Mouse (Mus musculus) liver, adult 2 months (tissue): Measurements from ENCODE around the gene Ttll3. TPM values are rescaled to one million over a fixed set of nuclear protein-coding genes. Genes with fewer than 3 reads are reported as not detected.

ENCODE experiments used
- DNase-seq: peaks from one replicate; pipeline ENCODE4 v3.0.0-alpha.2; 2011; ENCODE audit warnings: low read depth, low spot score; ENCODE audit errors: extremely low read depth
- H3K27ac ChIP-seq: fragments of 200-500 bp; replicated peaks from 2 replicates; pipeline ENCODE4 v1.5.1; 2012; ENCODE audit warnings: low read depth, mild to moderate bottlenecking, control low read depth, inconsistent platforms, low read length; ENCODE audit not compliant: insufficient read depth
- H3K27me3 ChIP-seq: fragments of 200-500 bp; 2 replicates; pipeline ENCODE4 v1.6.1; 2012; ENCODE audit warnings: mild to moderate bottlenecking, moderate library complexity, low read length, inconsistent platforms; ENCODE audit not compliant: control insufficient read depth, insufficient read depth
- H3K36me3 ChIP-seq: fragments of 200-500 bp; 2 replicates; pipeline ENCODE4 v1.6.1; 2012; ENCODE audit warnings: low read length, inconsistent platforms; ENCODE audit not compliant: control insufficient read depth, insufficient read depth
- H3K4me1 ChIP-seq: fragments of 200-500 bp; 2 replicates; pipeline ENCODE4 v1.6.1; 2011; ENCODE audit warnings: low read length; ENCODE audit not compliant: control insufficient read depth, insufficient read depth
- H3K4me3 ChIP-seq: fragments of 200-500 bp; 2 replicates; pipeline ENCODE4 v1.5.1; 2011; ENCODE audit warnings: low read depth, mild to moderate bottlenecking, control low read depth, low read length, moderate library complexity; ENCODE audit not compliant: insufficient read depth
- H3K79me2 ChIP-seq: fragments of 200-500 bp; 2 replicates; pipeline ENCODE4 v1.6.1; 2012; ENCODE audit warnings: inconsistent platforms, mild to moderate bottlenecking, low read length, moderate library complexity; ENCODE audit not compliant: control insufficient read depth, insufficient read depth
- H3K9ac ChIP-seq: fragments of 200-500 bp; 2 replicates; pipeline ENCODE4 v1.6.1; 2012; ENCODE audit warnings: low read depth, mild to moderate bottlenecking, control low read depth, inconsistent platforms, low read length
- CTCF ChIP-seq: fragments of 200-500 bp; IDR thresholded peaks from 2 replicates; pipeline ENCODE4 v1.5.1; 2011; ENCODE audit warnings: low read depth, low read length, control low read depth
- POLR2A ChIP-seq: fragments of 200-500 bp; IDR thresholded peaks from 2 replicates; pipeline ENCODE4 v1.6.1; 2011; ENCODE audit warnings: low read length, control low read depth; ENCODE audit not compliant: insufficient read depth; ENCODE audit errors: extremely low read depth
- WGBS: fragments of 180-500 bp; shearing (Covaris S2); methylation state at CpG from one replicate; pipeline ENCODE4 v1.1.7; 2018; 5-methylcytosine and 5-hydroxymethylcytosine counted together
- polyA plus RNA-seq: library from polyadenylated mRNA; depleted of rRNA; stranded (reverse); fragments of >200 nt; gene quantifications from 2 replicates; pipeline ENCODE4 v1.2.3, GENCODE M21; 2012
- total RNA-seq: library from RNA; depleted of rRNA; stranded (reverse); fragments of >200 nt; gene quantifications from 2 replicates; pipeline ENCODE4 v1.2.3, GENCODE M21; 2014

The Ttll3 gene
- total and polyA plus RNA-seq, 2 experiments = 0.65 to 1.7 TPM

DNA sequence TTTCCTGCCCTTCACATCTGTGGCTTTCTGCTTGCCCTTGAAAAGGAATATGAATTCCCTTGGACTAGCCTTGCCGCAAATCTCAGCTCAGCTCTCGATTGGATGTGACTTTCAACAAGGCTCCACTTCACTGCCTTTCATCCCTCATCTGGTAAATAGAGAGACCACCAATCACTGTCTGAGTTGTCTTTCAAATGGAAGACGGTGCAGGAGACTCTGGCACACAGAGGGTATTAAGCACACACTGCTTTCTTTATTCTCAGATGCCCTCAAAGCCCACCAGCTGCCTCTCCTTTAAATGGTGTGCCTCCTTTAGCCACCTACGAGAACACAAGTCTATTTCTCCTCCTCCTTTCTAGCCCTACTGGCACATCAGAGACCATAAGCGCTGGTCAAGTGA is 20.5 kb upstream of the Ttll3 start:
- no peak overlapping the region for H3K27ac ChIP-seq
- peaks cover 15% of the 10 kb centered on the region for H3K36me3 ChIP-seq
- H3K4me1 ChIP-seq = peaks cover 3% of the 10 kb centered on the region
- H3K79me2 ChIP-seq = no peaks in the 10 kb centered on the region
- no peak for DNase-seq
- no peaks in the 10 kb centered on the region for H3K27me3 ChIP-seq
- 94% methylated on average over 5 of the region's 5 CpGs for WGBS
- no peak overlapping the region for H3K4me3 ChIP-seq
- TF ChIP-seq POLR2A (no peak), CTCF (no peak)
- H3K9ac ChIP-seq = no peak overlapping the region

- Histone ChIP-seq H3K79me2 (no peaks in the 10 kb centered on the region), H3K27ac (no peak overlapping the region), H3K27me3 (no peaks in the 10 kb centered on the region), H3K36me3 (peaks cover 15% of the 10 kb centered on the region), H3K4me1 (no peaks in the 10 kb centered on the region), H3K4me3 (no peak overlapping the region), H3K9ac (no peak overlapping the region)
- 93% methylated on average over 20 of the region's 20 CpGs for WGBS
- no peak for DNase-seq
- TF ChIP-seq CTCF = no peak
These were observed 18.7 kb upstream of the Ttll3 start for GRCm38 (mm10) chr6:113370194-113370929.

GRCm38 (mm10) chr6:113373491-113373890 is 15.6 kb upstream of the Ttll3 start:
- no peak for DNase-seq
- WGBS = 95% methylated on average over 4 of the region's 4 CpGs
- Histone ChIP-seq H3K36me3 (peaks cover 13% of the 10 kb centered on the region; the same call in 1 of the 2 replicates), H3K4me1 (peaks cover 3% of the 10 kb centered on the region), H3K79me2 (peaks cover 5% of the 10 kb centered on the region; the same call in 1 of the 2 replicates), H3K9ac (no peak overlapping the region), H3K27me3 (no peaks in the 10 kb centered on the region), H3K4me3 (no peak overlapping the region), H3K27ac (no peak overlapping the region)
- TF ChIP-seq CTCF = no peak
- TF ChIP-seq POLR2A = no peak

GRCm38 (mm10) chr6:113377172-113377495 is 11.9 kb upstream of the Ttll3 start:
- Histone ChIP-seq H3K4me1 (peaks cover 7% of the 10 kb centered on the region), H3K27ac (peak overlapping the region; percentile 97), H3K4me3 (peak overlapping the region; percentile 72), H3K9ac (peak overlapping the region; percentile 76), H3K79me2 (peaks cover 20% of the 10 kb centered on the region; the same call in 1 of the 2 replicates), H3K27me3 (no peaks in the 10 kb centered on the region), H3K36me3 (peaks cover 10% of the 10 kb centered on the region; the same call in 1 of the 2 replicates)
- no peak for TF ChIP-seq POLR2A
- peak; percentile 79 for DNase-seq
- WGBS = 4% methylated on average over 7 of the region's 7 CpGs

DNA sequence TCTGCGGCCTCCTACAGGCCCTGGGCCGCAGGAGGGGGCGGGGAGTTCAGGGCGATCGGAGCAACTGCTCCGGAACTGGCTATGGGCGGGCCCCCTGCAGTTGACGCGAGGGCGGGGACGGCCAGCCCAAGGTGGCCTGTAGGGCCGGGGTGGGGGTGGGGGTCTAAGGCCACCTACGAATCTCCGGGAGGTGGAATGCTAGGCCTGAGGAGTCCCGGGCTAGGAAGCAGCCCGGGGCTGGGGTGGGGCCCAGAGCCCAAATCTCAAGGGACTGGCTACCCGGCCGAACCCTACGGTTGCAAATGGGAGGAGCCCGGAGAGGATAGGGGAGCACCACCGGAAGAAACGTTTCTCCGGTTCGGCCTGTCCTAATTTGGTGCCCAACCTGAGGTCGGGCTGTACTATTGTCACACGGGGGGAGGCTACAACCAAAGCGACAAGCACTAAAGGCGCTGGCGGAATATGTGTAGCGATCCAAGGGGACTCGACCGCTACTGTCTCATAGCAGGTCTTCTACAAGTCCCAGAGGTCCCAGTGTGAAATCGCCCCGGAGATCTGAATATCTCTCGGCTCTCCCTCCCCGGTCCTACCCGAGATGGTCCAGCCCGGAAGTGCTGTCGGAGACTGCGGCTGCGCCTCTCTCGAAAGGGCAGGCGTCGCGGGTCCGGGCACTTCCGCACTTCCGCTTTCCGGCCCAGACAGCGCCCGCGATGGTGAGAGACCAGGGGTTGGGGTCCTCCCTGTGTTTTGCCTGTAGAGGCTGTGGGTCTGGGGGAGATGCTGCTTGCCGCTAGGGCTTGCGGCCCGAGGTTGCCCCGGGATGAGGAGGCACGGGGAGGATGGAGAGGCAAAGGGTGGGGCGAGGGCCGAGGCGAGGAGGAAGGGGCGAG is 11.3 kb upstream of the Ttll3 start, which contains the start of the genes Tada3 and Arpc4:
TSS of gene Tada3 (minus strand) at position 388 of the 890 bp plus-strand sequence.
TSS of gene Arpc4 (plus strand) at position 620 of the 890 bp plus-strand sequence.
- H3K79me2 ChIP-seq = peaks cover 20% of the 10 kb centered on the region; the same call in 1 of the 2 replicates
- H3K9ac ChIP-seq = peak within 1 kb of the TSS; percentile 88
- under 1% methylated on average over 57 of the region's 61 CpGs for WGBS
- H3K27ac ChIP-seq = peak within 1 kb of the TSS; percentile 97
- peak within 1 kb of the TSS; percentile 91 for H3K4me3 ChIP-seq
- DNase-seq = peak; percentile 87
- no peaks in the 10 kb centered on the region for H3K27me3 ChIP-seq
- TF ChIP-seq CTCF (no peak), POLR2A (peak; percentile 70; the same call in 1 of the 2 replicates)
- H3K4me1 ChIP-seq = peaks cover 7% of the 10 kb centered on the region
- peaks cover 13% of the 10 kb centered on the region; the same call in 1 of the 2 replicates for H3K36me3 ChIP-seq
